Mouse (Mus musculus): ENCODE results near the gene Sumo1. TPM values are rescaled to one million over a fixed set of nuclear protein-coding genes. Genes with fewer than 3 reads are reported as not detected.
A peak's percentile ranks its signal among the peaks of the same experiment; 100 is the strongest.
"Not testable (repeated sequence)": the region's sequence is repeated elsewhere in the genome, so short reads cannot be mapped to it uniquely, and the experiment has no call there.

Sumo1 gene
- total RNA-seq (2022), result 100 to 1,000 TPM; 103 to 124 (median 113) TPM

DNA sequence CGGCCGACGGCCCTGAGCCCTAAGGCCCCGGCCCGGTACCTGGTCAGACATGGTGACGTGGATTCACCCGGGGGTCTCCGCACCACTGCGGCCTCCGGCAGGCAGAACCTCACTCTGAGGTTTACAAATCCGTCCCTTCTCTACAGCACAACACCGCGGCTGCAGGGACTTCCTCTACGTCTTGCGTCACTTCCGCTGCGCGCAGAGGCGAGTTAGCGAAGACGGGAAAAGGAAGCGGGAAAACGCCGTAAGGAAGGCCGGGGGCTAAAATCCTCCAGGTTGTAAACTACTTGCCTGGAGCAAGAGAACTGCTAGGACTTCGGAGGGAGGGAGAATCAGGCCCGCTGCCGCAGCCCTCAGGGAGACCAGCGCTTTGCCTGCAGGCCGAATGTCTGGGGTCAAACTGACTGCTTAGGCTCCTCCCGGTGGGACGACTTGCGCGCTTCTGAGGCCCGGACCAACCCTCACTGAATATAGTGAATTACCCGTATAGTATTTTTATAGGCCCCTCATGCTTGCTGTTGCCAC, at the start of gene Sumo1:
Gene Sumo1 (minus strand): TSS at position 194 of the 528 bp plus-strand sequence.
- DNase-seq (ENCODE audit: low spot score in 2 of 2), result peak; percentile 80 to 82

DNA sequence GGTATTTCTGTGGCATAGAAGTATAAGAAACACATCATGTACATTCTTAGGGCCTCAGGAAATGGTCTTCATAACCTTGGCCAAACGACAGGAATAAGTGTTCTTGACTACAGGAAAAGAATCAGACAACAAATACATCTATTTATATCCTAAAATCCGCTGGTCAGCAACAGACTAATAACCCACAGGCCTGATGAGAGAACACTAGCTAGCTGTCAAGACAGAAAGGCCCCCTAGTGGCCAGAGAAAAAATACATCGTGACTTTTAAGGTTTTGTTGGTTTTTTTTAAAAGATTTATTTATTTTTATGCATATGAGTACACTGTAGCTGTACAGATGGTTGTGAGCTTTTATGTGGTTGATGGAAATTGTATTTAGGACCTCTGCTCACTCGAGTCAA, 49.3 kb upstream of the Sumo1 start:
- no peak for DNase-seq (ENCODE audit: low spot score in 2 of 2)

GRCm38 (mm10) chr1:59701766-59702165, 31.1 kb upstream of the Sumo1 start:
- no peak for DNase-seq (ENCODE audit: low spot score in 2 of 2)

DNA sequence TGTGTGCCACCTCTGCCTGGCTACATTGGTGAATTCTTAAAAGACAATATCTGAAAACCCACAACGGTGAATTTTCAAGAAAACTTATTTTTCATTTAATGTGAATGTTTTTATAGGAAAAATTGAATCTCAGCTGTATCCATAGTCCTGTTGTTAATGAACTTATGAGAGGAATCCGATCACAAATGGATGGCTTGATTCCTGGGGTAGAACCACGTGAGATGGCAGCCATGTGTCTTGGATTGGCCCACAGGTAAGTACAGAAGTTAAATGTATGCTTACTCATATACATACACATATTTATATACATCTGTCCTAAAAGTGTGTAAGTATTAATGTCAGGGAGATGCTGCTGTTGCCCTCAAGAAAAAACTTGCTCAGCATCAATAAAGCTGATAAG, 27.6 kb upstream of the Sumo1 start:
- no peak for DNase-seq (ENCODE audit: low spot score in 2 of 2)

DNA sequence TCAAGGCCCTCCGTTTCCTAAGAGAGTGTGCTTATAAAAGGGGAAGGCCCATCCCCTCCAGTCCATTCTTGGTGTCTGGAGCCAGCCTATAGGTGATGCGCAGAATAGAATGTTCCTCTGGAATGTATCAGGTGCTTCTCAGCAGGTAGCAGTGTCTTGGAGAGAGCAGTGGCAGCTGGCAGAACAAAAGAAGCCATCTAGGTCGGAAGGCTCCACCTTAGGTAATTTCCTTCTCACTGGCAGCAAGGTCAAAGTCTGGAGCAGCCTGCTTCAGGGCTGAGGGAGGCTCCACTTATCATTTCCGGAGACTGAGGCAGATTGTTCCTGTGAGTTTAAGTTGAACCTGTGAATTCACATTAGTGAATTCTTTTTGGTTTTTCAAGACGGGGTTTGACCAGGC, 27.1 kb upstream of the Sumo1 start:
- no peak for DNase-seq (ENCODE audit: low spot score in 2 of 2)

GRCm38 (mm10) chr1:59690467-59690866, 19.8 kb upstream of the Sumo1 start:
- DNase-seq (ENCODE audit: low spot score in 2 of 2), result no peak

- no peak for DNase-seq (ENCODE audit: low spot score in 2 of 2)
Observed at GRCm38 (mm10) chr1:59687493-59687892, 16.9 kb upstream of the Sumo1 start.

DNA sequence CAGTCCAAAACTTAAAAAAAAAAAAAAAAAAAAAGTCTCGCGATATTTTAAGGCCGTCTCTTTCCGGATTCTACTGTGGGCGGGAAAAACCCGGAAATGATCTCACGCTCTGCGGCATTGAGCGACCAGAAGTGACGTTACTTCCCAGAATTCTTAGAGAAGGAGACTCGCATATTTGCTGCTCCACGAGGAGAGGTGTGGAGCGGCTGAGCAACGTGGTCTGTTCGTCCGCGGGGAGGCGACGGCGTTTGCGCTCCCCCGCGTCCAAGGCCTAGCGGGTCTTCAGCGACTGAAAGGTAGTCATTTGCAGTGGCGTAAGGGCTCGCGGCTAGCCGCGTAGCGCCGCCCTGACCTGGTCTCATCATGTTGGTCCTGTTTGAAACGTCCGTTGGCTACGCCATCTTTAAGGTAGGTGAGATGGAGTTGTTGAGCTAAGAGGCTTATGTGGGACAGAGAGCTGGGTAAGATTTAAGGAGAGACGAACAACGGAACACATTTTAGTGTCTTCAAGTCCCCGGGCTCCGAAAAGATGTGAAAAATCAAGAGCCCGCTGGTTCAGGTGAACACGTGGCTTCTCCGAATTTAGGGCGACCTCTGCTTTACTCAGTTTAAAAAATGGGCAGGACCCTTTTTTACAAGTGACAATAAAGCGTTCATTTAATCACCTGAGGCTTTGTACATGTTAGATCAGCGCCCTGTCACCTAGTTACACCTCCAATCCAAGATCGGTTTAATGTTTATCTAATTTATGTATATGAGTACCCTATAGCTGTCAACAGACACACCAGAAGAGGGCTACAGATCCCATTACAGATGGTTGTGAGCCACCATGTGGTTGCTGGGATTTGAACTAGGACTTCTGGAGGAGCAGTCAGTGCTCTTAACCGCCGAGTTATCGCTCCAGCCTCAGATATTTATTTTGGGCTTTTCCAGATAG, 14.5 kb upstream of the Sumo1 start, which contains the start of gene Nop58:
Gene Nop58 (plus strand): TSS at position 153 of the 937 bp plus-strand sequence.
- peak; percentile 92 to 94 for DNase-seq (ENCODE audit: low spot score in 2 of 2)

- DNase-seq (ENCODE audit: low spot score in 2 of 2), result peak; percentile 15 to 26
Observed at GRCm38 (mm10) chr1:59683926-59684818, 13.5 kb upstream of the Sumo1 start.

DNA sequence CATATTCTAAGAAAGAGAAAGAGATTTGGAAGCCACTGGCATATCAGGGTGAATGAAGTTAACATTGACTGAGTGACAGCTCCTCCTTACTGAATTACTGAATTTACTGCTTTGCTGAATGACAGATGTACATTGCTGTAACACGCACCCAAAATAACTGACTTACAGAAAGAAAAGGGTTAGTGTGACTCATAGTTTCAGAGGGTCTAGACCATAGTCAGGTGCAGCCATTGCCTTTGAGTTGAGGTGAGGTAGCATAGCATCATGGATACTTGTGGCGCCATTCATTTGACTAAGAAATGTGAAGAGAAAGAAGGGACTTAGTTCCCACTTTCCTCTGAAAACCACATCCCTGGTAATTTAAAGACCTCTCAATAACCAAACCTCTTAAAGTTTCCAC, 3.0 kb upstream of the Sumo1 start:
- no peak for DNase-seq (ENCODE audit: low spot score in 2 of 2)

DNA sequence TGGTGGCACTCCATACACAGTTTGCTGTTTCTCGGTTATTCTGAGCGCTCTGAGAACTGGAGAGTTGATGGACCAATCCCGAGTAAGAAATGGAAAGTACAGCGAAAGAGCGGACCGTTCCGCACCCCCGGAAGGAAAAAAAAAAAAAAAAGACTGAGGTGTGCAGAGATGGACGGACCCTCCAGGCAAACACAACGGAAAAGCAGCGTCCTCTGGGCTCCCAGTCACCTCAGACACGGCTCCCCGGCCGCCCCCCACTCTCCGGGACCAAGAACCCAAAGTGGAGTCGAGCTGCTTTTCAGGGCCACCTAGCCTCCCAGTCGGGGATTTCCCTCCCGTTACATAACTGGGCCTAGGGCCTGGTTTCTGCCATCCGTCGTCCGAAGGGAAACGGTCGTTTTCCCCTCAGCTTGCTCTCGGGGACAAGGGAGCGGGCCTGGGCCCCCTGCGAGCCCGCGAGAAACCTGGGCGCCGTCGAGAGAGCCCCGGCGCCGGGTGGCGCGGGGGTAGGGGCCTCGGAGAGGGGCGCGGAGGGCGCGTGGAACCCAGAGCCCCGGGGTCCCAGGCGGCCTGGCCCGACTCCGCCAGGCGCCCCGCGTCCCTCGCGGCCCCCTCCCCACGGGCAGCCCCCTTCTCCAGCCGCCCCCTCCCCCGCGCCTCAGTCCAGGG, 538 bp downstream of the Sumo1 start:
- DNase-seq (ENCODE audit: low spot score in 2 of 2), result peak in 1 of 2 experiments; percentile 12

- no peak for DNase-seq (ENCODE audit: low spot score in 2 of 2)
Observed at GRCm38 (mm10) chr1:59668871-59669270, 1.8 kb downstream of the Sumo1 start.

- no peak for DNase-seq (ENCODE audit: low spot score in 2 of 2)
Observed at GRCm38 (mm10) chr1:59663456-59664135, 7.0 kb downstream of the Sumo1 start.

DNA sequence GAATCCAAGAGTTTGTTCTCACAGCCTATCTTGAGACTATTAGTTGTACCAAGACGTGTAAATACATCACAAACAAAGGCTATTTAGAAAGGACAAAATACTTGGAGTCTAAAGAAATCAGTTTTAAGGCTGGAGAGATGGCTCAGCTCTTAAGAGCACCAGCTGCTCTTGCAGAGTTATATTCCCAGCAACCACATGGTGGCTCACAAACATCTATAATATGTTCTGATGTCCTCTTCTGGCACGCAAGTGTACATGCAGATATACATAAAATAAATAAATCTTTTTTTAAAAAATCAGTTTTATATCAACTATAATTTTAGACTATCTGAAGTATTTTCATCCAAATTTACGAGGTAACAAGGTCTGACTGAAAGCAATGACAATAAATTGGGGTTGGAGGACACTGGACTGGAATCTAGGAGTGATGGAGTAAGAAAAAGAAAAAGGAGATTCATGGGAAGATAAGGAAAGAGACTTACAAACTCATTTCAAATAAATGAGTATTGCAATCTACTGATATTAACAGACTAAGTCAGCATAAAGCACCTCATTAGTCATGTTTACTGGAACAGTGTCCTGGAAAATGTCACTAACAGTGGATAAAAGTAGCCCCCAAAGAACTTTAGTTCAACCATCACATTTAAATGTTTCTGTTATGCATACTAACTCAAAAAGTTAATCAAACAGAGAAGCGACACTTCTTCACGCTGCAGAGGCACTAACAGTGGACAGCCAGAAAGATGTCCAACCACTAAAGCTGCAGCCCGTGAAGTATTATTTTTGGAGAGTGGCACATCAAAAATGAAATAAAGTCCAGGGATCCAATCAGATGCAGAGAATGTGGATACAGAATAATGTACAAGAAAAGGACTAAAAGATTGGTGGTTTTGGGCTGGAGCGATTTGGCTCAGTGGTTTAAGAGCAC, 14.1 kb downstream of the Sumo1 start:
- no peak for DNase-seq (ENCODE audit: low spot score in 2 of 2)

- DNase-seq (ENCODE audit: low spot score in 2 of 2), result no peak
Observed at GRCm38 (mm10) chr1:59653243-59653911, 17.3 kb downstream of the Sumo1 start.

DNA sequence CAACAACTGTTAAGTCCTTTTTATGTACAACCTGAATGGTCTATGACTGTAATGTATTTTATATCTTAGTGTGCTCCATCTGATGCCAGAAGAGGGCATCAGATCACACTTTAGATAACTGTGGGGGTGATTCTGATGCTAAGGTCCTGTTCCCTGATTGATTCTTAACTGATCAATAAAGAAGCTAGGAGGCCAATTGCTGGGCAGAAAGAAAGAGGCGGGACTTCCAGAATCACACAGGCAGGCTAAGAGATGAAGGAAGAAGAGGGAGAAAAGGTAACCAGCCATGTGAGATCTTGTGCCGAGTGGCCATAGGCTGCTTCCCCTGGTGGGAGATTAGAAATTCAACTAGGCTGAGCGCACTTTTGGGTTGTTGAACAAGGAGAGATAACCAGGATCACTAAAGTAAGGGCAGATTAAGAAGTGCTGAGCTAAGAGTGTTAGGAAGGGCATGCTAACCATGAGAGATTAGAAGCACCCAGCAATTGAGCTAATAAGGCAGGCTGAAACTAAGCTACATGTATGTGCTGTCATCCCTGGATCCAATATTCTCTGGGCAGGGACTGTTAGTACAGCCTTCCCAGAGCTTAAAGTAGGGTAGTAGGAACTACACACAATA, 19.3 kb downstream of the Sumo1 start:
- no peak for DNase-seq (ENCODE audit: low spot score in 2 of 2)

DNA sequence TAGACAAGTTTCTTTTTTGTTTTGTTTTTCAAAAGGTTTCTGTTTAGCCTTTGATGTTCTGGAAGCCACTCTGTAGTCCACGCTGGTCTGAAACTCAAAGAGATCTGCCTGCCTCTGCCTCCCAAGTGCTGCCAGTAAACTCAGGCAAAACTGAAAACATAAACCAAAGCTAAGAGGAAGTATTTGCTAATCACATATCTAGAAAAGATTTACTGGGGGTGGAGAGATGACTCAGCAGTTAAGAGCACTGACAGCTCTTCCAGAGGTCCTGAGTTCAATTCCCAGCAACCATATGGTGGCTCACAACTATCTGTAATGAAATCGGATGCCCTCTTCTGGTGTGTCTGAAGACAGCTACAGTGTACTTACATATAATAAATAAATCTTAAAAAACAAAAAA, 24.1 kb downstream of the Sumo1 start:
- not testable (repeated sequence) for DNase-seq (ENCODE audit: low spot score in 2 of 2)

- no peak for DNase-seq (ENCODE audit: low spot score in 2 of 2)
Observed at GRCm38 (mm10) chr1:59642488-59642887, 28.1 kb downstream of the Sumo1 start.

Data from layer of hippocampus, adult 8-10 months (tissue).